Mouse (Mus musculus) neural tube, embryonic 11.5 days (tissue): Measurements from ENCODE around the gene Adk. TPM values are rescaled to one million over a fixed set of nuclear protein-coding genes. Genes with fewer than 3 reads are reported as not detected.

ENCODE experiments used
- ATAC-seq: fragments of 200-750 bp; cut with Nextera tagmentation; 2 replicates; pipeline ENCODE4 v1.8.0; 2017; ENCODE audit warnings: moderate number of reproducible peaks, mild to moderate bottlenecking, moderate TSS enrichment, moderate library complexity; ENCODE audit not compliant: insufficient read depth, low FRiP score, low TSS enrichment
- DNase-seq: peaks from one replicate; pipeline ENCODE4 v3.0.0-alpha.2; 2015; ENCODE audit warnings: low spot score
- H3K27ac ChIP-seq: fragments of 300-500 bp; sonication (generic); 2 replicates; pipeline ENCODE4 v1.5.1; 2014; ENCODE audit warnings: low read depth, mild to moderate bottlenecking, low read length
- H3K27me3 ChIP-seq: fragments of 300-500 bp; sonication (generic); 2 replicates; pipeline ENCODE4 v1.6.1; 2014; ENCODE audit warnings: mild to moderate bottlenecking, low read length, mixed read lengths; ENCODE audit not compliant: control insufficient read depth, insufficient read depth
- H3K36me3 ChIP-seq: fragments of 300-500 bp; sonication (generic); 2 replicates; pipeline ENCODE4 v1.6.1; 2014; ENCODE audit warnings: mild to moderate bottlenecking, low read length, moderate library complexity, mixed read lengths; ENCODE audit not compliant: control insufficient read depth, insufficient read depth
- H3K4me1 ChIP-seq: fragments of 300-500 bp; sonication (generic); 2 replicates; pipeline ENCODE4 v1.6.1; 2014; ENCODE audit warnings: low read length, mixed read lengths; ENCODE audit not compliant: control insufficient read depth, insufficient read depth
- H3K4me2 ChIP-seq: fragments of 300-500 bp; sonication (generic); 2 replicates; pipeline ENCODE4 v1.6.1; 2014; ENCODE audit warnings: low read depth, mild to moderate bottlenecking, moderate library complexity
- H3K4me3 ChIP-seq: fragments of 300-500 bp; sonication (generic); 2 replicates; pipeline ENCODE4 v1.5.1; 2014; ENCODE audit warnings: low read depth, low read length
- H3K9ac ChIP-seq: fragments of 300-500 bp; sonication (generic); 2 replicates; pipeline ENCODE4 v1.6.1; 2014; ENCODE audit warnings: mild to moderate bottlenecking, low read length
- H3K9me3 ChIP-seq: fragments of 300-500 bp; sonication (generic); 2 replicates; pipeline ENCODE4 v1.6.1; 2016; ENCODE audit warnings: low read length; ENCODE audit not compliant: control insufficient read depth
- WGBS: fragments of 180-500 bp; shearing (Covaris S2); extraction: QIAGEN DNeasy Blood & Tissue Kit; methylation state at CpG from one replicate; pipeline ENCODE4 v1.1.7; 2014; 5-methylcytosine and 5-hydroxymethylcytosine counted together
- polyA plus RNA-seq: library from polyadenylated mRNA; unstranded; fragments of >200 nt; fragmentation: Nextera tagmentation; extraction: Ambion mirVana; gene quantifications from 2 replicates; pipeline ENCODE4 v1.2.1, GENCODE M21; 2014

Adk gene
- polyA plus RNA-seq, 1 experiment from 2014 or later, result 106 TPM

DNA sequence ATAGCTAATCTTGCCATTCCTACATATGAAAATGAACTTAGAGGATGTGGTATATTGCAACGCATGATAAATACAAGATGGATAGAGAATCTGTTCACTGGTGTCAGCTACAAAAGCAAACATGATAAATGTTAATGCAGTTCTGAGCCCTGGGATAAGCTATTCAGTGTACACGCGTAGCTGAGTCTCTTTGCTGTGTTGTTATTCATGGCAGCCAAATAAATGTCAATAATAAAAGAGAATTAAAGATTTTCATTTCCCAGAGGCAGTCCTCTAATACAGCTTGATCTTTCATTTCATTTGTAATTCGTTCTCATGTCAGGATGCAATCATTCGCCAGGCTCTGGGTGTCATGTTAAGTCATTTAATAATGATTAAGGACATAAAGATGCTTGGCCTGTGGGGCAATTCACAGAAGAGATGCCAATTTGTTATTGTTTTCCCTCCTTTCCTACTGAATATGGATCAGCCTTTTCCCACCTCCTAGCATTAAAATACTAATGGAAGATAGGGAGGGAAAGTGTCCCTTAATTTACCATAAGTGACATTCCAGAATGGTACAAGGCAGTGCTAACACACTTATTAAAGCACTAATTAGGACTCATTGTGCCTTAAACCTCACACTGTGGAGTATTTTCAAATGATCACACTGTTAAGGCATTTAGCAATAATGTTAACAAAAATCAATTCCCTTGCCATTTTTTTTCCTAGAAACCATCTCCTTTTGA lies 331.5 kb downstream of the Adk start:
- Histone ChIP-seq H3K4me1 (no peaks in the 10 kb centered on the region), H3K4me2 (no peak overlapping the region), H3K36me3 (no peaks in the 10 kb centered on the region), H3K9me3 (no peaks in the 10 kb centered on the region), H3K27me3 (no peaks in the 10 kb centered on the region), H3K4me3 (no peak overlapping the region), H3K9ac (no peak overlapping the region), H3K27ac (no peak overlapping the region)
- peak; percentile 16 for DNase-seq
- WGBS, result 82% methylated on average over 5 of the region's 5 CpGs
- no peak for ATAC-seq

DNA sequence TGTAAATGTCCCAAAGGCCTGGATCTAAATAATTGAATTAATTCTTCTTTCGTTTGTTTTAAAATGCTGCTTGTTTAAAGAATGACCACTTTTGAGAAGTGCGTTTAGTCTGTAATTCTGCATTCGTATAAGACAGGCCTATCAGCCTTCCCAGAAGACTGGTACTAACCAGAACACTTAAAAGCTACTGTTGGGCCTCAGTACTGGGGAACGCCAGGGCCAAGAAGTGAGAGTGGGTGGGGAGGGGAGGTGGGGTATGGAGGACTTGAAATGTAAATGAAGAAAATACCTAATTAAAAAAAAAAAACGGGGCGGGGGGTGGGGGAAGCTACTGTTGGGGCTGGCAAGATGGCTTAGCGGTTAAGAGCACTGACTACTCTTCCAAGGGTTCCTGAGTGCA lies 347.1 kb downstream of the Adk start:
- WGBS, result 96% methylated on average over 7 of the region's 7 CpGs
- Histone ChIP-seq H3K4me1 (peaks cover 3% of the 10 kb centered on the region; the same call in 1 of the 2 replicates), H3K9ac (no peak overlapping the region), H3K27me3 (no peaks in the 10 kb centered on the region), H3K36me3 (no peaks in the 10 kb centered on the region), H3K9me3 (no peaks in the 10 kb centered on the region), H3K4me3 (no peak overlapping the region), H3K4me2 (no peak overlapping the region), H3K27ac (no peak overlapping the region)
- DNase-seq, result no peak
- ATAC-seq, result no peak

DNA sequence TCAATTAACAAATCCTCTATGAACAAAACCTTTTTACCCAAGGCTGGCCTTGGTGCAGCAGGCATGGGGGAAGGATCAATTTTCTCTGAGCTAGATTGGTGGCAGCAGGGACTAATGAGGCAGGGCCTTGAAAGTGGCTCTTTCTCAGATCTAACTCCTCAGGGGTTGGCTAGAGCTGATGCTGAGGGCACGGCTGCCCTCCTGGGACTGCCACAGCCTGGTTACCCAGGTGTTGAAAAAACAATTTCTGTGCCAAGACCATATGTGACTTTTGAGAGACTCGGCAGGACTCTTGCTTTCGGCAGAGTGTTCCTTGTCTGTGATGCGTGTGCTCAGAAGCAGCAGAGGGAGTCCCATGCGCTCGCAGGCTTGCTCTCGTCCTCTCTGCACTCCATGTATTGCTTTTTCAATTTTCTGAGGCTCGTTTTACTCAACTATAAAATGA lies 349.8 kb downstream of the Adk start:
- peak; percentile 18 for DNase-seq
- Histone ChIP-seq H3K36me3 (no peaks in the 10 kb centered on the region), H3K27me3 (no peaks in the 10 kb centered on the region), H3K9ac (no peak overlapping the region), H3K4me3 (no peak overlapping the region), H3K27ac (peak overlapping the region; percentile 39; the same call in 1 of the 2 replicates), H3K9me3 (no peaks in the 10 kb centered on the region), H3K4me2 (no peak overlapping the region), H3K4me1 (peaks cover 3% of the 10 kb centered on the region; the same call in 1 of the 2 replicates)
- WGBS, result 65% methylated on average over 8 of the region's 8 CpGs
- no peak for ATAC-seq

DNA sequence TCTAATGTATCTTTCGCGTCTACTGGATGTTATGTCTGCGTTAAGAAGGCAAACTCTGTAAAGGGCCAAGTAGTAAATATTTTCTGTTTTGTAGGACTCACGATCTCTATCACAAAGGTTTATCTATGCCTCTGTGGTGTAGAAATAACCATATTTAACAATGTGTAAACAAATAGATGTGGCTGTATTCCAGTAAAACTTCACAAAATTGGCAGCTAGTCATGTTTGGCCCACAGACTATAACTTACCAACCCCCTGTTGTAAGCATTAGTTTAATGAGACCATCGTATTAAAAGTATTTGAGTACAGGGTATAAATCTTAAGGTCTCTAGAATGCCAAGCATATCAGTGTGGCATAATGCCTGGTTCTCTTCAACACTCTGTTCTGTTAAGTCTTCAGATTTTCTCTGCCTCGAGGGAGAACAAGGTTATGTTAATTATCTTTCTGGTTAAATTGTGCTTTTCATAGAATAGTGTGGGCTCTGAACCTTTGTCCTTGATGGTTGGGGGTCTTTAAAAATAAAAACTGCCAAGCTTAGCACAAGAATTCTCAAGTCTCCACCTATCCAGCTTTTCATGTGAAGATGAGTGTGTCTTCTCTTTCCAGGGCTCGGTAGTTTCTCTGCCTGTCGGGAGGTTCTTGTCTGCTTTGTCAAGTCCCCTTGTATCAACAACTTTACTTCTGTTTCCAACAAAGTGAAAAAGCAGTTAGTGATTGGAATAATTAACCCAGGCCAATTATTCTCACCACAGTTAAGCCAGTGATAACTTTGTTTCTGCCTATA lies 350.4 kb downstream of the Adk start:
- DNase-seq (no peak), ATAC-seq (no peak)
- H3K9ac ChIP-seq, result no peak overlapping the region
- H3K27me3 ChIP-seq, result no peaks in the 10 kb centered on the region
- H3K36me3 ChIP-seq, result no peaks in the 10 kb centered on the region
- no peaks in the 10 kb centered on the region for H3K9me3 ChIP-seq
- 79% methylated on average over 8 of the region's 8 CpGs for WGBS
- no peak overlapping the region; the same call in 1 of the 2 replicates for H3K27ac ChIP-seq
- H3K4me1 ChIP-seq, result peaks cover 3% of the 10 kb centered on the region; the same call in 1 of the 2 replicates
- H3K4me2 ChIP-seq, result no peak overlapping the region
- H3K4me3 ChIP-seq, result no peak overlapping the region

DNA sequence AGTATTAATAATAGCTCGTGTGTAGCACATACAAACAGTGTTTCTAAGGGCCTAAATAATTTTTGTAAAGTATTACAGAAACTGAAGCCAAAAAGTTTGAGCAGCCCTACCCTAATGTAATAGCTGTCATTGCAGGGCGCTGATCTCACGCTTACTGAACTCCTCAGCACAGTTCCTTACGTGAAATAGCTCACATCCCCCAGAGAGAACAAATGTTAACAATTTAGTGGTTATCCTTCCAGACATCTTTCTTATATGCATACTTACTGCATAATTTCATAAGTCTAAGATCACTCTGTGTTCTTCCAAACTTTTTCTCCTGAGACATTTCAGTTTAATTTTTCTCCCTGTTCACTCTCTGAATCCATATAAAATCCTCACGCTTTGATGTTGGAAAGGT lies 354.6 kb downstream of the Adk start:
- ATAC-seq (no peak), DNase-seq (no peak)
- no peak overlapping the region for H3K4me2 ChIP-seq
- H3K9me3 ChIP-seq, result no peaks in the 10 kb centered on the region
- H3K4me1 ChIP-seq, result peaks cover 3% of the 10 kb centered on the region; the same call in 1 of the 2 replicates
- no peak overlapping the region for H3K9ac ChIP-seq
- no peak overlapping the region for H3K4me3 ChIP-seq
- no peaks in the 10 kb centered on the region for H3K27me3 ChIP-seq
- no peaks in the 10 kb centered on the region for H3K36me3 ChIP-seq
- WGBS, result 89% methylated on average over 5 of the region's 5 CpGs
- no peak overlapping the region for H3K27ac ChIP-seq

DNA sequence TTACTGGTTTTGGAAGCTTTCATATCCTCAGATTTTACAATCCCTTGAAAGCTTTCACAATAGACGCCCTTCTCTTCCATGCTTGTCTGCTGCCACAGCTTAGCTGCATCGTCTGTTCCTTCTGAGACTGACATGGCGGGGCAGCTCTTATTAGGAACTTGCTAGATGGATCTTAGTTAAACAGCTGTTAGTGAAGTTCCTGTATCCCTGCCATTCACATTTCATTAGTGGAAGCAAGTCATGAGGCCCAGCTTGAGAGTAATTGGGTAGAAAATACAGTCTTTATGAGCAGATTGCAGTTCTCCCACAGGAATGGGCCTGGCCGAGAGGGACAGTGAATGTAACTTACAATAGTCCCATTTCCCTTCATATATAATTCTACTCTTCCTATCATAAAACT lies 356.5 kb downstream of the Adk start:
- Histone ChIP-seq H3K27ac (no peak overlapping the region), H3K9ac (no peak overlapping the region), H3K36me3 (no peaks in the 10 kb centered on the region), H3K4me3 (no peak overlapping the region), H3K4me1 (no peaks in the 10 kb centered on the region), H3K27me3 (no peaks in the 10 kb centered on the region), H3K9me3 (no peaks in the 10 kb centered on the region), H3K4me2 (no peak overlapping the region)
- no peak for DNase-seq
- ATAC-seq, result no peak
- 72% methylated on average over 4 of the region's 4 CpGs for WGBS

DNA sequence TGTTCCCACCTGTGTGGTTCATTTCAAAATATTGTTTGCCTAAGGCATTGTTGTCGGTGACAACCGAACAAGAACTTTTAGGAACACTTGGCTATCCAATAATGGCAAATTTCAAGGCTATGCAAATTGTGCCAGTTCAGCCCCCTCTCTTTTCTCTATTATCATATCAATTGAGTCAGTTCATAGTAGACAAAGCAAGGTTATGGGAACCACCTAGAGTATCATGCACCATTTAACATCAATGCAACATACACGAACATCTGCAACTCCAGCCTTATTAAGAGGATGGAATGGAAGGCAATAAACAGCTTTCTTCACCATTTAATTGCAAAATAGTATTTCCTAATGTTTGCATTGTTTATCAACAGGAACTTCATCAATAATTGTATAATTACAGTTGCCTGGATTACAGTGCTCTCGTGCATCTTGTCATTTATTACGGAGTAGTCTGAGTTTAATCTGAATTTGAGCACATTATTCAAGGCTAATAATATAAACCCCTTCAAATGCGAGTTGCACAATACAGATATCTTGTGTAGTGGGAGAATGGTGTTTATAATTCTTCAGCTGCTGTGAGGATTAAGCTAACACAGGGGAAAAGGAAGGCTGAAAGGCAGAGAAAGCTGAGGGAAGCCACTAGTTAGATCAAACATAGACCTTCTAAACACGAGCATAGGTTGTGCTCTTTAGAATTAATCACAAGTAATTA lies 358.5 kb downstream of the Adk start:
- Histone ChIP-seq H3K36me3 (no peaks in the 10 kb centered on the region), H3K9ac (no peak overlapping the region), H3K9me3 (no peaks in the 10 kb centered on the region), H3K27me3 (no peaks in the 10 kb centered on the region), H3K4me3 (no peak overlapping the region), H3K4me1 (no peaks in the 10 kb centered on the region), H3K4me2 (no peak overlapping the region), H3K27ac (no peak overlapping the region)
- no peak for DNase-seq
- 50% methylated on average over 7 of the region's 7 CpGs for WGBS
- 0 out of 2 replicates have a peak, but pooled peaks have one; percentile 53 for ATAC-seq

DNA sequence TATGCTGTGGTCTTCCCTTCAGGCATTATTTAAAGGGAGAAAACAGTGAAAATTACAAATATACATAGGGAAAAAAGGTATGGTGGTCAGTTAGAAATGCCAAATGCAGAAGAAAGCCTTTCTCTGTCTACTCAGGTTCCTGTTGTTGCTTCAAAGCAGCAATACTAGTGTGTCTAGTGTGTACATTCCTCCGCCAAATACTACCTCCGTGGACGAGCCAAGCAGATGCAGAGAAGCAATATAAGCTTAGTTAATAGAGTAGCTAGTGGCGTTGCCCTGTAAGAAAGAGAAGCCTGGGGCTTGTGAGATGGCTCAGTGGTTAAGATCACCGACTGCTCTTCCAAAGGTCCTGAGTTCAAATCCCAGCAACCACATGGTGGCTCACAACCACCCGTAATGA lies 359.1 kb downstream of the Adk start:
- 90% methylated on average over 6 of the region's 6 CpGs for WGBS
- no peak overlapping the region for H3K9ac ChIP-seq
- H3K4me1 ChIP-seq, result no peaks in the 10 kb centered on the region
- H3K36me3 ChIP-seq, result no peaks in the 10 kb centered on the region
- H3K4me3 ChIP-seq, result no peak overlapping the region
- no peaks in the 10 kb centered on the region for H3K27me3 ChIP-seq
- no peak for ATAC-seq
- no peak overlapping the region for H3K4me2 ChIP-seq
- no peak for DNase-seq
- no peaks in the 10 kb centered on the region for H3K9me3 ChIP-seq
- H3K27ac ChIP-seq, result no peak overlapping the region
